Mouse (Mus musculus) megakaryocyte-erythroid progenitor cell, adult 5-6 weeks (primary cell): Measurements from ENCODE around the gene Gmip. TPM values are rescaled to one million over a fixed set of nuclear protein-coding genes. Genes with fewer than 3 reads are reported as not detected.

Experiments used
- ATAC-seq: replicated peaks from 2 replicates; pipeline ENCODE4 v1.8.0; 2016; ENCODE audit warnings: mild to moderate bottlenecking, inconsistent platforms; ENCODE audit not compliant: severe bottlenecking, poor library complexity, low FRiP score, low TSS enrichment
- total RNA-seq, 2 experiments: library from RNA; stranded (forward) in 1 of 2; stranded (reverse) in 1 of 2; fragments of 200-1000, 215-1000 nt in 1 of 2; fragments of >200 nt in 1 of 2; fragmentation: Nextera tagmentation in 1 of 2; gene quantifications; 2 replicates each; pipeline ENCODE4 v1.2.3; 2014 to 2017

Gene Gmip
- total RNA-seq, 2 experiments from 2014 or later: 7.6 to 65.6 TPM

- ATAC-seq: peak; percentile 76
Measured at GRCm38 (mm10) chr8:69849899-69850298, 41.4 kb downstream of the Gmip start.

- 0 out of 2 replicates have a peak, but pooled peaks have one; percentile 10 for ATAC-seq
Measured at GRCm38 (mm10) chr8:69850926-69851506, 42.5 kb downstream of the Gmip start.

GRCm38 (mm10) chr8:69853869-69854268, 45.4 kb downstream of the Gmip start:
- ATAC-seq: no peak

- peak; percentile 45; the same call in 1 of the 2 replicates for ATAC-seq
Measured at GRCm38 (mm10) chr8:69860807-69861206, 52.3 kb downstream of the Gmip start.

GRCm38 (mm10) chr8:69861251-69861650, 52.8 kb downstream of the Gmip start:
- no peak for ATAC-seq

- ATAC-seq: peak; percentile 45
Measured at GRCm38 (mm10) chr8:69863387-69864020, 55.0 kb downstream of the Gmip start.

GRCm38 (mm10) chr8:69864180-69864579, 55.7 kb downstream of the Gmip start:
- 0 out of 2 replicates have a peak, but pooled peaks have one; percentile 23 for ATAC-seq

GRCm38 (mm10) chr8:69867696-69868326, 59.3 kb downstream of the Gmip start:
- no peak for ATAC-seq

GRCm38 (mm10) chr8:69870003-69870765, 61.7 kb downstream of the Gmip start:
- no peak for ATAC-seq

- ATAC-seq: no peak
Measured at GRCm38 (mm10) chr8:69870907-69871306, 62.4 kb downstream of the Gmip start.

Other genes with a start within 250 kb of the Gmip start
- gene Zfp868, start 183.1 kb upstream of the Gmip start, total RNA-seq (2014; fragmentation: Nextera tagmentation): 34.9 and 36.2 TPM in 2 replicates
- gene Zfp868, start 183.1 kb upstream of the Gmip start, total RNA-seq (2017): 12.4 and 16.0 TPM in 2 replicates
- 0.59 TPM in 1 of 2 replicates, not detected in the other for gene Zfp964, start 154.2 kb upstream of the Gmip start, total RNA-seq (2014; fragmentation: Nextera tagmentation)
- 0.61 and 1.2 TPM in 2 replicates for gene Zfp964, start 154.2 kb upstream of the Gmip start, total RNA-seq (2017)
- 16.3 and 25.8 TPM in 2 replicates for gene Zfp869, start 98.0 kb upstream of the Gmip start, total RNA-seq (2014; fragmentation: Nextera tagmentation)
- 21.5 and 42.9 TPM in 2 replicates for gene Zfp869, start 98.0 kb upstream of the Gmip start, total RNA-seq (2017)
- gene Zfp963, start 58.7 kb upstream of the Gmip start, total RNA-seq (2014; fragmentation: Nextera tagmentation): 6.0 and 6.7 TPM in 2 replicates
- gene Zfp963, start 58.7 kb upstream of the Gmip start, total RNA-seq (2017): 5.0 and 7.4 TPM in 2 replicates
- 1.3 TPM in 1 of 2 replicates, not detected in the other for gene Gm20422, start 33.8 kb upstream of the Gmip start, total RNA-seq (2014; fragmentation: Nextera tagmentation)
- gene Gm20422, start 33.8 kb upstream of the Gmip start, total RNA-seq (2017): not detected in 2 replicates
- 48.8 and 58.1 TPM in 2 replicates for gene Atp13a1, start 17.5 kb upstream of the Gmip start, total RNA-seq (2014; fragmentation: Nextera tagmentation)
- gene Atp13a1, start 17.5 kb upstream of the Gmip start, total RNA-seq (2017): 13.7 and 23.2 TPM in 2 replicates
- 26.3 and 29.8 TPM in 2 replicates for gene Zfp866, start 17.5 kb upstream of the Gmip start, total RNA-seq (2014; fragmentation: Nextera tagmentation)
- gene Zfp866, start 17.5 kb upstream of the Gmip start, total RNA-seq (2017): 23.4 and 25.7 TPM in 2 replicates
- gene Lpar2, start 13.8 kb downstream of the Gmip start, total RNA-seq (2014; fragmentation: Nextera tagmentation): 2.1 and 2.4 TPM in 2 replicates
- gene Lpar2, start 13.8 kb downstream of the Gmip start, total RNA-seq (2017): 0.28 and 0.38 TPM in 2 replicates
- 65.9 and 72.8 TPM in 2 replicates for gene Pbx4, start 23.8 kb downstream of the Gmip start, total RNA-seq (2014; fragmentation: Nextera tagmentation)
- 20.7 and 33.7 TPM in 2 replicates for gene Pbx4, start 23.8 kb downstream of the Gmip start, total RNA-seq (2017)
- gene Cilp2, start 79.0 kb downstream of the Gmip start, total RNA-seq (2014; fragmentation: Nextera tagmentation): not detected in 2 replicates
- not detected in 2 replicates for gene Cilp2, start 79.0 kb downstream of the Gmip start, total RNA-seq (2017)
- gene Tssk6, start 93.5 kb downstream of the Gmip start, total RNA-seq (2014; fragmentation: Nextera tagmentation): 1.4 TPM in 1 of 2 replicates, not detected in the other
- gene Tssk6, start 93.5 kb downstream of the Gmip start, total RNA-seq (2017): 0.15 TPM in 1 of 2 replicates, not detected in the other
- 110 and 122 TPM in 2 replicates for gene Ndufa13, start 93.9 kb downstream of the Gmip start, total RNA-seq (2014; fragmentation: Nextera tagmentation)
- gene Ndufa13, start 93.9 kb downstream of the Gmip start, total RNA-seq (2017): 91.6 and 99.6 TPM in 2 replicates
- gene Yjefn3, start 94.0 kb downstream of the Gmip start, total RNA-seq (2014; fragmentation: Nextera tagmentation): not detected in 2 replicates
- gene Yjefn3, start 94.0 kb downstream of the Gmip start, total RNA-seq (2017): not detected in 2 replicates
- gene Gatad2a, start 187.7 kb downstream of the Gmip start, total RNA-seq (2014; fragmentation: Nextera tagmentation): 75.4 and 89.7 TPM in 2 replicates
- 68.7 and 107 TPM in 2 replicates for gene Gatad2a, start 187.7 kb downstream of the Gmip start, total RNA-seq (2017)
- gene Mau2, start 234.1 kb downstream of the Gmip start, total RNA-seq (2014; fragmentation: Nextera tagmentation): 45.9 and 62.1 TPM in 2 replicates
- 33.4 TPM in 2 replicates for gene Mau2, start 234.1 kb downstream of the Gmip start, total RNA-seq (2017)
- 24.6 and 26.9 TPM in 2 replicates for gene Sugp1, start 234.1 kb downstream of the Gmip start, total RNA-seq (2014; fragmentation: Nextera tagmentation)
- 31.1 and 33.0 TPM in 2 replicates for gene Sugp1, start 234.1 kb downstream of the Gmip start, total RNA-seq (2017)